Mouse (Mus musculus): ENCODE data around the gene Hspb6.

The Hspb6 gene

DNA sequence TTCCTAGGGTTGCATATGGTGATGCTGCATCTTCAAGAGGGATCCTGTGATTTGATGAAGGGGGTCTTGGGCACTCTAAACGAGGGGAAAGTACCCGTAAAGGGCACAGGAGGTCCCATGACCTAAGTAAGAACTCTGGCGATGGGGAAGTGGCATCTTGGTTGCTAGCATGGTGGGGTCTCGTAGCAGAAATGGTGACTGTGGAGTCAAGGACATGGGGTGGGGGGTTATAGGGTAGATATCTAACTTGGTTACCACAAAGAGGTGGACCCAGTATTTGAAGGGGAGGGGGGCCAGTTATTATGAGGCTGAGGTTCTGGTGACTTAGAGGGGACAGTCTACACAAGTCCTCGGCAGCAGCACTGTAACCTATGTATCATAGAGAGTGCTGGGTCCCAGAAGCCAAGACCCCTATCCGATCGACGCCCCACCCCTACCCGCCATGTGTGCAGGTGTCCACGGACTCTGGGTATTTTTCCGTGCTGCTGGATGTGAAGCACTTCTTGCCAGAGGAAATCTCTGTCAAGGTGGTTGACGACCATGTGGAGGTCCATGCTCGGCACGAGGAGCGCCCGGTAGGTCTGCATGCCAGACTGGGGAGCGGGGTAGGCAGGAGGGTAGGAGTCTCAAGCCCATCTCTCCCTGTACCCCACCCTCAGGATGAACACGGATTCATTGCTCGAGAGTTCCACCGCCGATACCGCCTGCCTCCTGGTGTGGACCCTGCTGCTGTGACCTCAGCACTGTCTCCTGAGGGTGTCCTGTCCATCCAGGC lies 2.0 kb downstream of the Hspb6 start:
- no peak for DNase-seq

DNA sequence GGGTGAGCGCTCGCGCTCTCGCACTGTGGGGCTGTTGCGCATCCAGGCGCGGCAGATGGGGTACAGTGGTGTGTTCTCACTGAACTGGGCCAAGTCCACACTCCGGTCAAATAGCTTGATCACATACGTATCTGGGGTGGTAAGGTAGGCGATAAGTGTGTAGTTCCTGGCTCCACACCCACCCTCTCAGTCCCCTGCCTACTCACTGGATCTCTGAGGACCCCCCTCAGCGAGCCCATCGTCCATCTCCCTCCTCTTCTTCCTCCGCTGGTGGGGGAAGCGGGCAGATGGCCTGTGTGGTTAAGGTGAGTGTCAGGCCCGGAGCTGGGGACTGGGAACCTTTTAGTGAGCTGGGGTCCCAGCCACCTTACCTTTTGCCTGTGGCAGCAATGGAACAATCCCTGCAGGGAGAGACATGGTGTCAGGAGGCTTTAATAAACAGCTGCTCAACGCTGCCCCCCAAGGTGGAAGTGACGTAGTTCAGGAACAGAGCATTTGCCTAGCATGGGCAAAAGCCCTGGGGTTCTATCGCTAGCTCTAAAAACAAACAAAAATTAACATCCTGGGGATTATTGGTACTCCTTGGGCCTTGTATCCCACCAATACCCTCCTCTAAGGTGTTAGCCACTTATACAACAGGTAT lies 5.0 kb downstream of the Hspb6 start:
- peak; percentile 41 for DNase-seq

DNA sequence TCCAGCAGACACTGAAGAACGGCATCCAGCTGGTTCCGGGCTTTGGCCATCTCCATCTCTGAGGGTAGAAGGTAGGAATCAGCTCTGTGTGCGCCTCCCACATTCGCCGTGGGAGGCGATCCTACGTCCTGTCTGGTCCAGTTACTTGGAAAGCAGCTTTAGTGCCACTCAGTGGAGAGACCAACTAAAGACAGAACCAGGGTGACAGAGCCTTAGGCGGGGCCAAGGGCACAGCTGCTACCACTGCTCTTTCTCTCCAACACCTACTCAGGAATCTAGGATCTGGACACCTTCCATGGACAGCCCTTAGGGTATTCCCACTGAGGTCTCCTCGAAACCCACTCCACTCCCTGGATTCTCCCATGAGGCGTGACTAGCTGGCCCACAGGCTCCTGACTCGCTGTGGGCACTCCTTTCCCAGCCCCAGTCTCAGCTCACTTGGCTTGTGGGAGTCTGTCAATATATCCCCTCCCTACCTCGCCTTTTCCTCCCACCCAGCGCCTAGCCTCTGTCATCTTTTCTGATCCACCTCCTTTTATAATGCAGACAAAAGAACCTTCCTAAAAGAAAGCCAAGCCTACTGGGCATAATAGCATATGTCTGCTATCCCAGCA lies 6.0 kb downstream of the Hspb6 start:
- DNase-seq: no peak

DNA sequence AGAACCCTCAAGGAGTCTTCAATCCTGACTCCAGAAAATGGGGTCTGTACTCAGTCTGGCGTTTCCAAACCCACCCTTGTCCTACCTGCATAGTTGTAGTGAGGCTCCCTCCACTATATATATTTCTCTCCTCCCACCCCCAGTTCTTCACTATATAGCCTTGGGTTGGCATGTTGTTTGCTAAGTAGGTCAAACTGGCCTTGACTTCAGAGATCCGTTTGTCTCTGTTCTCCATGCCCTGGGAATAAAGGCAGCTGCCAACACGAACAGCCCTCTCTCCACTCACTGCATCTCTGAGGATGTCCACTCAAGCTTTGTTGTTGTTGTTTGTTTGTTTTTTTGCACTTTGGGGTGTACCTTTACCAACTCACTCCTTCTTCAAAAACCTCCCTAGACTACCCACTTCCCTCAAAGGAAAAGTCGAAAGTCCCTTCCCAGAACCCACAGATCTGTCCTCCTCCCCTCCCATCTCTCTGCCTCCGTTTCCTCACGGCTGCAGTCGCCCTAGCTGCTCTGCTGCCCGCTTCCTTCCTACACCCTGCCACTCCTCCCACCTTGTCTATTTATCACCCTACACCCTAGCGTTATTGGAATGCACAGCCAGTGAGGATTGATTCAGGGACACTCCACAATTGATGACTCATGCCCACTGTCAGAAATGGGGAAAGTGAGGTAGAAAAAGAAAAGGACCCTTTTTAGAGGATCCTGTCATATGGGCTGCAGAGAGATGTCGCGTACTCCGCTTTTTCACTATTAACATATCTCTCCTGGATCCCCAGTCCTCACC lies 6.9 kb downstream of the Hspb6 start:
- no peak for DNase-seq

DNA sequence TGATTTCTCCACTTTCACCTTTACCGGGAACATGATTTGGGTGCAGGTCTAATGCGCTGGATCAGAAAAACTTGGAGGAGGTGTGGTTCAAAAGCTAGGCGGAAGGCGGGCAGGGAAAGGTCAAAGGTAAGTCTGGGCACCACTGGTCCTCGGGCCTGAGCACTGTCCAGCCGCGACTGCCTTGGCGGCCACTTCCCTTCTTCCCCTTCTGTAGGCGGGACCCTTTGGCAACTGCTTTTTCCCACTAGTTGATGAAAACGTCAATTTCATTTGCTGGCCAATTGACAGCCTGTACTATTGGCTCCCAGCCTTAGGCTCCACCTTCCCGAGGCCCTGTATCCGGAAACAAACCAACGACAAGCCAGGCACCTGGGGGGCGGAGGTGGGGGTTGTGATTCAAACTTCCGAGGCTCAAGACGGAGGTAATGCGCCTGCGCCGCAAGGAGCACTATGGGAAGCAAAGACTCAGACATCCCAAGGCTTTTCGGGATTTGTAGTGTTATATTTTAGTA lies 7.5 kb downstream of the Hspb6 start, which contains the start of gene Lin37:
Gene Lin37, minus strand, starts transcription at position 396 of the 512 bp plus-strand sequence.
- DNase-seq: peak; percentile 94

DNA sequence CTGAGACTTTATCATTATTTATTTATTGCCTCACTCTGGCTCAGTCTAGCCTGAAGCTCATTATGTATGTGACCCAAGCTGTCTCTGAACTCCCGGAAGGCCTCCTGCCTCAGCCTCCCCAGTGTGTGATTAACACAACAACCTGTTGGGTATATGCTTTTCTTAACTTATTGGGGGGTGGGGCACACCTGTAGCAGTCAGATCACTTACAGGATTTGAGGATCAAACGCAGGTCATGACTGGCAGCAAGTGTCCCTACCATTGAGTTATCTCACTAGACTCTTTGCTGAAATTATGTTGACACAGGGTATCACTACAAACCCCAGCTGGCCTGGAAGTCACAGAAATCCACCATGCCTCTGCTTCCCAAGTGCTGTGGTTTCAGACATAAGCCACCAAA lies 8.3 kb downstream of the Hspb6 start:
- no peak for DNase-seq

DNA sequence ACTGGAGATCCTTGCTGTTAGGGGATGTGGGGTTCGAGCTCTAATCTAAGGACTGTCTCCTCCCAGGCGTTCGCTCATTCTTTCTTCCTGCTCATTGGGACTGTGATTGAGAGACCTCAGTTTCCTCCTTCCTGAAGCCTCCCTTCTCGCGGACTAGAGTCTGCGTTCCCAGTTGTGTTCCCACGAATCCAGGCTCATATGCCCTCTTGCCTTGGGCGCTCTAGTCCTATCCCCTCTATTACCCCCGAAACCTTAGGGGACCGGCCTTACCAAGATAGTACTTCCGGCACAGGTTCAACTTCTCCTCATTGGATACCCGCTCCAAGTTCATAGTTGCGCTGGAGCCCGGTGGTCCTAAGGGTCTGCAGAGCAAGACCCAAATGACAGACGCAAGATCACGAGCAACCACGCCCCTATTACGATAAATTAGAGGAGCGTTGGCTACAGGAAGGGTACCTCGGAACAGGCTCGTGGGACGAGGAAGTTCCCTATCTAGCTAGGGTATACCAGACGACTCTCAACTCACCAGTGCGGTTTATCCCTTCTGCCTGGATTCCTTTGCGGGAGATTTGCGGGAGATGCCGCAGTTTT lies 10.6 kb downstream of the Hspb6 start:
- DNase-seq: no peak

DNA sequence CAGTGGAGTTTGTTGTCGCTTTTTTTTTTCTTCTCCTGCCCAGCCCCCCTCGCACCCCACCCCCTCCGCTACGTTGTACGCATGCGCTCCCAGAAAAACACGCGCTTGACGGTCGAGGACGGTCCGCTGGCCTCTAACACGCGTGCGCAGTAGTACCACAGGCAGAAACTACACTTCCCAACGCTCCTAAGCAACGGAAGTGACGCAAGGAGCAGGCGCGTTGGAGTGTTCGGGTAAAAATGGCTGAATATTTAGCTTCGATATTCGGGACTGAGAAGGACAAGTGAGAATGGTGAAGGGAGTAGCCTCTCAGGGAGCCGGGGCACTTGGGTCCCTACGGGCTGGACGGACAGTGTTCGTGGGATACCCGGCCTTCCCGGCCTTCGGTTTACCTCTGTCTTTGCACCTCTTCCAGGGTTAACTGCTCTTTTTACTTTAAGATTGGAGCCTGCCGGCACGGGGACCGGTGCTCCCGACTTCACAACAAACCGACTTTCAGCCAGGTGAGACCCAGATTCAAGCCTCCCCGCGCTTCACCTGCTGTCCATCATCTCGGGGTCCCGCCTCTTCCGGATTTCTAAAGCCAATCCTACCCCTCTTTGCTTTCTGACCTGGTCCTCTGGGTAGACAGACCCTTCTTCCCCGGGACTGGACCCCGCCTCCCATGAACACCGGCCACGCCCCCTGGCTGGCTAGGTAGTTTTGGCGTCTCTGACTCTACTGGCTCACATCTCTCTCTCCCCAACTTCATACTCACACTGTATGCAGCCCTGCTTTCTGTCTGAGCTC lies 11.3 kb downstream of the Hspb6 start, which contains the start of the genes U2af1l4, Gm49396 and Psenen:
Gene U2af1l4, plus strand, starts transcription at position 185 of the 789 bp plus-strand sequence.
Gene Gm49396, plus strand, starts transcription at position 228 of the 789 bp plus-strand sequence.
Gene Psenen, minus strand, starts transcription at position 511 of the 789 bp plus-strand sequence.
- peak; percentile 94 for DNase-seq

DNA sequence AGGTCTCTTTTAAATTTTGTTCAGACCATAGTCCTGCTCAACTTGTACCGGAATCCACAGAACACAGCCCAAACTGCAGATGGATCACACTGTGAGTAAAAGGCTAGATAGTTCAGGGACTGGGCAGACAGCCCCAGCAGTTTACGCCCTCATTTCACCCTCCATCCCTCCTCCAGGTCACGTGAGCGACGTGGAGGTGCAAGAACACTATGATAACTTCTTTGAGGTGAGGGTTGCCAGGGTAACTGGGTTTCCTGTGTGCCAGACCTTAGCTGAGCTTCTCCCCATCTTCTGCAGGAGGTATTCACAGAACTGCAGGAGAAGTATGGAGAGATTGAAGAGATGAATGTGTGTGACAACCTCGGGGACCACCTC lies 11.9 kb downstream of the Hspb6 start:
- DNase-seq: peak; percentile 66

DNA sequence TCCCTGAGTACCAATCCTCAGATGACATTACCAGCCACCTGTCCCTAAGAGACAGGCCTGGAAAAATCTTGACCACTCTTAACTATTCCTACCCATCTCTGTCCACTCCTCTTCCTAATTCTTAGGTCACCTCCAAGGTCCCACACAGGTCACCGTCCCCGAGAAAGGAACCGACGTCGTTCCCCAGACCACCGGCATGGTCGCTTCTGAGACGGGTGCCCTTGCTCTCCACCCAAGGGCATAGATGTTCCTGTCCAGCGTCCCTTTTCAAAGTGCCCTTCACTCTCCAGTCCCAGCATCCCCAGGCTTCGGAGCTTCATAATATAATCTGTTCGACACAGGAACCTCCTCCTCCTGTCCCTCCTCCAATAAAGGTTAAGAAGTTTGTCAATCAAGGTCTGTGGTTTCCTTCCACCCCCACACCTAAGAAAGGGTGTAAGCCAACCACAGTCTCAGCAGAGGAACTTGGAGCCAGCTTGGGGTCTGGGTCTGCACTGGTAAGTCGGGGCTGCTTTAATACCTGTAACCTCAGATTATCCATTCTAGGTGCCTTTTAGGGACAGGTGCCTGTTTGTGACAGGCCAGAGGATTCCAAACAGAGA lies 13.1 kb downstream of the Hspb6 start, which contains the start of gene Igflr1:
Gene Igflr1, plus strand, starts transcription at position 458 of the 602 bp plus-strand sequence.
- no peak for DNase-seq

DNA sequence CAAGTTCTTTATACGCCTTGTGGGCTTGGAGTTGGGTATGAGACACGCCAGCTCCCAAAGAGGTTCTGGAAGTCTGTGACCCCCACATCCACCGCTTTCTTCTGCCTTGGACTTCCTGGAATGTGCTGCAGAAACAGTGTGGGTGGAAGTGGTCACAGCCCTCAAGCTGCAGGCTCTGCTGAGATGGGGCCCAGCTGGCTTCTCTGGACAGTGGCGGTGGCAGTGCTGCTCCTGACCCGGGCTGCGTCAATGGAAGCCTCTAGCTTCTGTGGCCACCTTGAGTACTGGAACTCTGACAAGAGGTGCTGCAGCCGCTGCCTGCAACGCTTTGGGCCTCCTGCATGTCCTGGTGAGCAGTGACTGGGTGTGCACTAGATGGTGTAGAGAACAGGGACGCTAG lies 14.1 kb downstream of the Hspb6 start:
- DNase-seq: no peak

DNA sequence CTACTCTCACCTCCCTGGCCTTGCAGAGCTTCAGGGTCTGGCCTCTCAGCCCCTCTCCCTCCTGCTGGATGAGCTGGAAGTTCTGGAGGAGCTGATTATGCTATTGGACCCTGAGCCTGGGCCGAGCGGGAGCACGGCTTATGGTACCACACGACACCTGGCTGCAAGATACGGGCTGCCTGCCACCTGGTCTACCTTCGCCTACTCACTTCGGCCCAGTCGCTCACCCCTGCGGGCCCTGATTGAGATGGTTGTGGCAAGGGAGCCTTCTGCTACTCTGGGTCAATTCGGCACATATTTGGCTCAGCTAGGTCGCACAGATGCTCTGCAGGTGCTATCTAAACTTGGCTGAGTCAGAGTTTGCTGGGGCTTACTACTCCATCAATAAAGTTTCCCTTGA lies 15.6 kb downstream of the Hspb6 start:
- DNase-seq: no peak

DNA sequence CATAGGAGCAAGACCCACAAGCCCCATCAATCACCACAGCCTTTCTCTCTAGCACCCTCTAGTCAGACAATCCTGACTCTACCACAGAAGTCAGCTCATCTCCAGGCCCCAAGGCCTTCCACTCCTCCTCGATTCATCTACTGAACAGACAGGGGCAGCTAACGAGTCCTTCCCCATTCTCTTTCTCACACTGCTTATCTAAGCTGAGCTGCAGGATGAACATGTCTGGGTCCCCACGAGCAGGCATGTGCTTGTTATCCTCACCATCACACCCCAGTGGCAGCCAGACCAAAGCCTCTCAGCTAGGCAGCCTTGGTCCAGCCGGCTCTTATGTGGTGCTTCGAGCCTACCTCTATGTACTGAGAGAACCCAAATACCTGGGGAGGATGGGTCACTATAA lies 20.4 kb downstream of the Hspb6 start:
- no peak for DNase-seq

DNA sequence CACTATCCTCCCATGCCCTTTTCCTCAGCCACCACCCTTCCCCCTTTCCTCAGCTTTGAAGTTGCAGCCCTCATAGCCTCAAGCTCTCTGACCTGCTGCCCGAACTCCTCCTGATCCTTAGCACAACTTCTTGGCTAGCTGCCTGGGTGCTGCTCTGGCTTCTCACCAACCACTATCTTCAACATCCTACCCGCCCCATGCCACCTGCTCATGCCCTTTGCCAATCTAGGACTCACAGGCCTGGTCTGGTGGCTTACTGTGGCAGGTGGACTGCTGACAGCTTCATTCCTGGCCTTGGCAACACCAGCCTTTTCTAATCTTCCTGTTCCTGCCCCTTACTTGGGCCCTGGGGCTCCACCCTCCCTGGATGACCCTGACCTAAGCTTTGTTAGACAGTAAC lies 21.0 kb downstream of the Hspb6 start:
- no peak for DNase-seq

DNA sequence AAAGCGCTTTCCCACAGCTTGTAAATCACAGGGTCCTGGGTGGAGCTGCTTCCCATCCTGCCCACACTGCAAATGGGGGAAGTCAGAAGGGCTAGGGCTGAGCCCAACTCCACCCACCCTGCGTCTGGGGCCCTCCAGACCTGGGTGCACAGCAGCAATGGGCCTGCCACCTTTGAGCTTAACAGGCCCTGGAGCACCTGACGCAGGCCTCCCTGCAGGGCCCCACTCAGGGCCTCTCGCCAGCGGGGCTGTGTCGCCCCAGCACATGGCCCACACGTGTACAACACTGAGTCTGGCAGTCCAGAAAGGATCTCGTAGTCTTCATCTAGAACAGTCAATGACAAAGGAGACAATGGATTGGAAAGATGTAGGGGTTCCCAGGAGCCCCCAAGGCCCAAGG lies 28.0 kb downstream of the Hspb6 start:
- no peak for DNase-seq

DNA sequence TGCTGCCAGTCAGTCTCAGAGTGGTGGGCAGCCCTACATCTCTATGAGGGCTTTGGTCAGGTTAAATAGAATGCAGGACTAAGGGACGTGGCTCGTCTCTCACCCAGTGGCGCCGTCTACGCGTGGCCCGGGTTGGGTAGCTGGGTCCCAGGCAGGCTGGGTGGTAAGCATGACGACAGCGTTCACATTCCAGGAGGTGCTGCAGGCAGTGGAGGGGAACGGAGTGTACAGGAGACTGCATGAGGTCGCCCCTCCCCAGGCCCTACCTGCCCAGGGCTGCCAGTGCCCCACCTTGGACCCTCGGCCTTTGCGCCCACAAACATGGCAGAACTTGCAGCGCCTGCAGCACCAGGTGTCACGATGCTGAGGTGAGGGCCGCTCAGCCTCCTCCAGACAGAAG lies 29.6 kb downstream of the Hspb6 start:
- DNase-seq: no peak

DNA sequence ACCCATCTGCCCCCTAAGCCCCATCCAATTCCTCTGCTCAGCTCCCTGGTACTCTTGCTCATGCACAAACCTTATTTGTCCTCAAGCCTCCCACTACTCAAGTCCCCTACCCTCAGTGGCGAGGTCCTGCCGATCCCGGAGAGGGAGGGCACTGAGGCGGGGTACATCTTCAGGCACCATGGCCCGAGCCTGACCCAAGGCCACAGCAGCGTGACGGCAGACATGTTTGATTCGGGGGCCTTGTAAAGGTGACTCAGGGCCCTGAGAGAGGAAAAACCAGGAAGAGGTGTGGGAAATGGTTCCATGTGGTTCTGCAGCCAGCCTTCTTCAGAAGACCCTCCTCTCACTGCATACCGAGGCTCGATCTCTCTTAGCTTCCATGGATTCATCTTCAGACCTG lies 32.4 kb downstream of the Hspb6 start:
- no peak for DNase-seq

DNA sequence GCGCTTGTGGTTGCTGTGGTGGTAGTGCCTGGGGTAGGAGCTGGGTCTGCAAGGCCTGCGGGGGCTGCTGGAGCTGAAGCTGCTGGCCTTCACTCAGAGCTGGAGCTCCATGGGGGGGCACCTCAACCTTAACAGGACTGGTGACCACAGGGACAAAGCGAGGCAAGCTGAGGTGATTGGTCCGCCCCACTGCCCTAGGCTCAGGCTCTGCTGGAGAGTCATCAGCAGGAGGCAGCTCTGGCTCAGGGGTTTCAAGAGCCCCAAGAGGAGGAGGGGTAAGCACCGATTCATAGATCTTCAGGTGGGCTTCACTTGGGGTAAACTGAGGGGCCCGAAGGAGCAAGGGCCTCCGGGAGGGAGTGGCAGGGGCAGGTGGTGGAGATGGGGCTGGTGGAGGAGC lies 33.2 kb downstream of the Hspb6 start:
- no peak for DNase-seq

DNA sequence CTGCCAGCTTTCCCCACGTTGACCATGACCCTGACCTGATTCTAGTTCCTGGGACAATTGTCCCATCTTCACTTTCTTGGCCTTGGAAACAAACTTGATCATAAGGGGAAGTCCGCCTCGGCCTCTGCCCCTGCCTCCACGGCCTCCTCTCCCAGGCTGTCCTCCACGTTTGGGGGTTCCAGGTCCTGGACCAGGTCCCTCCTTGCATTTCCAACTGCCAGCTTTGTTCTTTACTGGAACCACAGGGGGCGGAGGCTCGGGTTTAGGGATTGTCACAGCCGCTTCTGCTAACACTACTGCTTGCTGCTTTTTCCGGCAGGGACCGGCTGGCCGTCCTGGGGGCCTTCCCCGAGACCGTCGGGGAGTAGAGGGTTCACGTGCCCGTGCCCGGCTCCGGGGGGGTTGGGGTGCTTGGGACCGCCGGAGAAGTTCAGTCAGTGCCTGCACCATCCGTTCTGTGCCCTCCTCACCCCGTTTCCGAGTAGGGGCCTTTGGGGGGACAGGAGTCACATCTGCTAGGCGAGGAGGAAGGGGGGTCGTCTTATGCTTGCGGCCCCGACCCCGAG lies 34.6 kb downstream of the Hspb6 start:
- no peak for DNase-seq

DNA sequence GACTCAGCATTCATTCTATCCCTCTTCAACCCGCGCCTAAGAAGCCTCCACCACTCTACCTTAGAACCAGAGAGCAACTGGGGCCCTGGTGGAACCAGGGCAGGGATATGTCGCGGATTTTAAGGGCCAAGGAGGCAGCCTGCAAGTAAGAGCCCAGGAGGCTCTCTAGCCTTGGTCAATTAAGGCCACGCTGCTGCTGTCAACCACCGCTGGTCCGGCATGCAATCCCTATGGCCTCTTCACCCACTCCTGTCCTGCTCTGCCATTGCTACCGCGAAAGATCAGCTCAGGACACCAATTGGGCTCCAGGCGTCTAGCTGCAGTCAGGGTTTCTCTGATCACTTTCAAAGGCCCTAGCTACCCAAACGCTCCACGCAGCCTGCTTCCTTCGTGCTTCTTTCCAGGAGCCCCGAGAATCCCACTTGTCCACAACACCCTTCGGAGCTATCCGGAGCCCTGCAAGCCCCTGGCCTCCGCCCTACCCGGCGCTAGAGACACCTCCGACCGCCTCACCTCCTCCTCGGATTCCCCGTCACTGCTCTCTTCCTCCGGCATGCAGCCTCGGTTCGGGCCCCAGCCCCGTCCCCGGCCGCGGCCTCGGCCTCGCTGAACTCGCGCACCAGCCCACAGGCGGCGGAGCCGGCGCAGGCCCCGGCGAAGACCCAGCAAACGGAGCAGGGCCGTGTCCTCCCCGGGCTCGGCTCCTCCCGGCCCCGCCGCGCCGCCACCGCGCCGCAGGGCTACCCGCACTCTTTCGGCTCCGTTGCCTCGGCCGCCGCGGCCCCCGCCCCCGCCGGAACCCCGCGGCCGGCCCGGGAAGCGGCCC lies 36.1 kb downstream of the Hspb6 start:
- DNase-seq: no peak
